Mouse (Mus musculus): ENCODE results near the gene Zdhhc14.

The Zdhhc14 gene

GRCm38 (mm10) chr17:5506553-5506952 lies 14.2 kb downstream of the Zdhhc14 start:
- DNase-seq: no peak

DNA sequence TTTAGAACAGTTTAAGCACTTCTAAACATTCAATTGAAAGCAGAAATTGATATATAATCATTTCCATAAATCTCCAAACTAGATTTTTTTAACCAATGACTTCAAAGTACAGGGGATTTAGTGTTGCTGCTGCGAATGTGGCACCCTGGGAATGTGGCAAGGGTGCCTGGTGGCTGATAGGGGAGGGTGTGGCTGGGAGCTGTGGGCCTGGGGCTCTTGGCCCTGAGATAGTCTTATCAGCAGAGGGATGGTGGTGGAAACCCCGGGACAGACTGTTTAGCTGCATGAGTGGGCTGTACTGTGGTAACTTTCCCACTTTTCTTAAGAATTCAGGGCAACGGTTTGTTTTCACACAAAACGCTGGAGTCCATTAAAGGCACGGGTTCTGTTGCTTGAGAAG lies 14.6 kb downstream of the Zdhhc14 start:
- DNase-seq: no peak

GRCm38 (mm10) chr17:5508030-5508429 lies 15.7 kb downstream of the Zdhhc14 start:
- DNase-seq: no peak

DNA sequence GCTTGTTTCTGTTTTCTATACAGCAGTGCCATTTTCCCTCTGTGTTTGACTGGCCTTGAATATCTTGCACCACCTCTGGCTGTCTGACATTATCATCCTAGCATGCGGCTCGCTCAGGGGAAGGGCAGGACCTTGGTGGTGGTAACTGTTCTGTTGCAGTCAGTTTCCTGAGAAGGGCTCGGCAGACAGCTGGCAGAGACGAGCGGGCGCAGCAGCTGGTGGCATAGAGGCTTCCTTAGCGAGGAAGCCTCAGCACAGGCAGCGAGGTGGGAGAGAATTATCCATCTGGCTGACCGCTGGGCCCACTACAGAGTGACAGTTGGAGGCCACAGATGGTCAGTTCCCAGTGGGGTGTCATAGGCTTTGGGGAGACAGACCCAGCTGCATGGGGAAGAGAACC lies 18.2 kb downstream of the Zdhhc14 start:
- DNase-seq: peak; percentile 44 to 59

DNA sequence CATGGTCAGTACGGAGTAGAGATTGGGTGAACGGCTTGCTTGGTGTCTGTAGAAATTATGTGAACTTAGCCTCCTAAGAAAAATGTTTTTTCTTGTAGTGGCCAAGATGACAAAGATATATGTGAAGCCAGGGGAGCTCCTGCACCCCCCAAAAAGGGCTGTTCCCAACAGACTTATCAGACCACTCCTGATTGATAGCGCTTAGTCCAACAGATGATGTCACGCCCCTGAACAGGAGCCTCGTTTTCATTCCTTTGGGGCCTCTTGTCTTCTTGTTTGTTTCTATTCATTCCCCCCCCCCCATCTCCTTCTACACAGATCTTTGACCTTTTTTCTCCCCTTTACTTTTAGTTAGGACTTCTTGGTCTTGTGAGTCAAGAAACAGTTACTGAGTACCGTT lies 19.4 kb downstream of the Zdhhc14 start:
- DNase-seq: no peak

DNA sequence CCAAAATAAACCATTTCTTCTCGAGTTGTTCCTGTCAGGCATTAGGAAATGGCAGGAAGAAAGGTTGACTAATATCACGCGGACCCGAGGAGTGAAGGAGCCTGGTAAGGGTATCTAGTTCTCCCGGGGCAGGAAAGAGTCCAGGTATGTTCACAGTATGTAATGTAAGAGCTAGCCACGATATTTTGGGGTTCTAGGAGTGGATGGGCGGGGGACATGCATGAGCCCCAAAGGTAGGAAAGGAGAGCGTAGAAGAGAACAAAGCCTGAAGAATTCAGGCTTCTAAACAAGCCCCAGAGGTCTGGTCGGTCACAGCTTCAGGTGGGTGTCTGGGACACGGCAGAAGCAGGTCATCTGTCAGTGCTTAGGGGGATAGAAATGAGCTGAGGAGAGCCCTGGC lies 27.1 kb downstream of the Zdhhc14 start:
- no peak for DNase-seq

DNA sequence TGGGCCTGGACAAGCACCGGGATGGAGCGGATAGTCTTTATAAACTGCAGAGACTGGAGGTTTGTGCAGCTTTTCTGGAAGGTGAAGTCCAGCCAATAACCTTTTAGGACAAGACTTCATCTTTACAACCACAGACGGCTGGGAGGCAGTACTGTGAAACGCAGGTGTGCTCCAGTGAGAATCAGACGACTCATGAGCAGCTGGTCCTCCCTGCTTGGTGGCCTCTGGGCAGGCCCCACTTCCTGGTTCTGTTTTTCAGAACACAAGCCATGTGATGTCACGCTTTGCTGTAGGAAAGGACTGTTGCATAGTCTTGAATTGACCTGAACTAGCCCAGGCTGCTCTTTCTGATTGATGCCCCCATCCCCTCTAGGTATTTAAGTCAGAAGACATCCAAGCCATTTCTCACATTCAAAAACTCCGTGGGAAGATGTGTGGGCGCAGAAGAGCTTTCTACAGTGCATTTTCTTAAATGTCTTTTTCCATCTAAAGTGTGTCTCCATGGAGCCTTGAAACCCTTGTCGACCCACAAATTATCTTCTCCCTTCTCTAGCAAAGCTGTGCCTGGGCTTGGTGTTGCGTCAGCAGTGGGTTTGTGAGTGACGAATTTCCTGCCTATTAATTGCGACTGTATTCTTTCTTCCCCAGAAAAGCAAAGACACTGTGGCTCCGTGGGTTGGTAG lies 27.7 kb downstream of the Zdhhc14 start:
- DNase-seq: peak in 1 of 2 experiments; percentile 35

GRCm38 (mm10) chr17:5521532-5521931 lies 29.2 kb downstream of the Zdhhc14 start:
- no peak for DNase-seq

DNA sequence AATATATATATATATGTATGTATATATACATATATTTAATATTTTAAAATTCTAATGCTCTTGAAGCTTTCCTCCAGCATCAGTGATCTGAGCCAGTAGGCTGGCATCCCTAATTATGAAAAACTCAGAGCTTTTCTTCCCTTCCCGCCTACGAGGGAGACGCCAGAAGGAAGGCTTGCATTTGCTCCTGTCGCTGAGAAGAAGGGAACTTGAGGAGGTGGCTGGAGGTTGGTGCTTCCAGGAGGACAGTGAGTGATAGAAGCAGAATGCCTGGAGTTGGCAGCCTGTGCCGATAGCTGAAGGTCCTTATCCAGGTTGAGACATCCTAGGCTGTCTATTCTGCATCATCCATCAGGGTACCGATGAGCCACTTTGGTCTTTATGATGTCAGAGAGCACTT lies 37.2 kb downstream of the Zdhhc14 start:
- no peak for DNase-seq

- no peak for DNase-seq
Observed at GRCm38 (mm10) chr17:5532816-5533215, 40.5 kb downstream of the Zdhhc14 start.

- DNase-seq: peak; percentile 55 to 56
Observed at GRCm38 (mm10) chr17:5535357-5535756, 43.0 kb downstream of the Zdhhc14 start.

- no peak for DNase-seq
Observed at GRCm38 (mm10) chr17:5536259-5537094, 44.1 kb downstream of the Zdhhc14 start.

- no peak for DNase-seq
Observed at GRCm38 (mm10) chr17:5537095-5537575, 44.8 kb downstream of the Zdhhc14 start.

GRCm38 (mm10) chr17:5542177-5542576 lies 49.8 kb downstream of the Zdhhc14 start:
- DNase-seq: no peak

DNA sequence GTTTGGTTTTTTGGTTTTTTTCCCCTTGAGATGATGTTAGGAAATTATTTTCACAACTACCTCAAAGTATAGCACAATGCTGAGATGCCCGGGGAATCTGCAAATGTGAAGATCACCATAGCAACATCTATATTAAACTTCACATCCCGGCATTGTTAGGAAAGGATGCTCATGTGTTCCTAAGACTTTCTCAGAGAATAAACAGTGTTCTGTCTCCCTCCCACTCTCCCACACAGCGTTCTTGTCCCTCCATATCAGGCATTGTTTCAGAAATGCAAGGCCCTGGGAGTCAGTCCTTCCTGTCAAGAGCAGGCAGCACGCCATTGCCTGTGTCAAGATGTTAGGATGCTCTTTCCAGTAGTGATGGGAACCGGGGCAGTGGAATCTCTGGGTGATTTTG lies 51.7 kb downstream of the Zdhhc14 start:
- DNase-seq: no peak

- DNase-seq: no peak
Observed at GRCm38 (mm10) chr17:5545065-5545464, 52.7 kb downstream of the Zdhhc14 start.

GRCm38 (mm10) chr17:5548546-5548945 lies 56.2 kb downstream of the Zdhhc14 start:
- no peak for DNase-seq

DNA sequence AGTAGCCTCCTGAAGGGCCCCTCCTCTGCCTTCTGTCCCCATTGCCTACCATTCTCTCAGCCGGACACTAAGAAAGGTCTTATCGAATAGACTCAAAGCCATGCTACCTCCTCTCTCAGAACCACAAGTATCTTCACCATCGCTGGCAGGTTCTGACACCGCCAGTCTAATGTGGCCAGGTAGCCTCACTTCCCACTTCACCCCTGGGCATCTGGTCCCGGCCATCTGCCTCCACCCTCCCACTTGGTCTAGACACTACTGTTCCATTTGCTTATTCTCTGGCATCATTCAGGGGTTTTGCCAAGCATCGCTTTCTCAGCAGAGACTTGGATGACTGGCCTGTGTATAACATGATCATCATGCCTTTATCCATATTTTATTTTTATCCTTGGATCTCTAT lies 57.1 kb downstream of the Zdhhc14 start:
- no peak for DNase-seq

- DNase-seq: no peak
Observed at GRCm38 (mm10) chr17:5550444-5550843, 58.1 kb downstream of the Zdhhc14 start.

DNA sequence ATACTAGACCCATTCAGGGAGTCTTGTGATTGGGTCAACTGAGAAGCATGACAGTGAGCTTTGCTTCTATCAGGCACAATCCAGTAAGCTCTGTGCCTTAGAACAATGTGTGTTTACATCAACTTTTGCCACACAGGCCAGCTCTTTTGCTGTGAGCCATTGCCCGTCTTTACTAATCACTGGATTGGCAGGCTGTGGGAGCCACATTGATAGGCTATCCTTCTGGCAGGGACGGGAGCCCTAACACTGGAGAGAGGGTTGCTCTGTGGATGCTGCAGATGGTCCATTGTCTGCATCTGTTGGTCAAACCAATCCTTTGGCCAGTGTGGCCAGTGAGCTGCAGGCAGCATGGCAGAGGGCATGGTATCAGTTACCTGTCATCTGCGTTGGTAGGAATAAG lies 58.8 kb downstream of the Zdhhc14 start:
- DNase-seq: no peak

- no peak for DNase-seq
Observed at GRCm38 (mm10) chr17:5552036-5552760, 59.8 kb downstream of the Zdhhc14 start.

DNA sequence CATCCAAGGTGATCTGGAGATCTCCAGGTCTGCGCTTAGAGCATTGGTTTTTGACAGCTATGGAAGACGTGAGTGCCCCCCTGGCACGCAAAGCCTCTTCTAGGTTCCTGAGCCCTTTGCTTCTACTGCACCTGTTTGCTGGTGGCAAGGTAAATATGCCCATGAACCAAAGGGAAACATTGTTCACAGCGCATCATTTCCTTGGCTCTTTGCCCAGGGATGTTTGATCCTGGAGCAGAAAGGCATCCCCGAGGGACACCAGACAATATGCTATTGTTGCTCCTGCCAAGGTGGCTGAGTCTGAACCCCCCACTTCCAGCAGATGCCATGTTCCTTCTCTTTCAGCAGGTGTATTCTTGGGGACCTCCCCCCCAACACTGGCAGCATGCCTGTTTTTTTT lies 61.2 kb downstream of the Zdhhc14 start:
- no peak for DNase-seq

DNA sequence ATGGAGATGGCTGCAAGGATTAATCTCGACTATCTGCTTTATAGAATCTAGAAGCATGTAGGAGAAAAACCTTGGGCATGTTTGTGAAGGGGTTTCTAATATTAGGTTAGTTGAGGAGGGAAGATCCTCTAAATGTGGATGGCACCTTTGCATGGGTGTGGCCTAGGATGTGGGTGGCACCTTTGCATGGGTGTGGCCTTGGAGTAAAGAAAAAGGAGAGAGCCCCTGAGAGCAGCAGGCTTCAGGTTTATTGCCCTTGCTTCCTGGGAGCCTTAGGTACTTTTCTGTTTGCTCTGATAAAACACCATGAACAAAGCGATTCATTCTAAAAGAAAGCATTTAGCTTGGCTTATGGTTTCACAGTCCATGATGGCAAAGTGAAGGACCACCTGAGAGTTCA lies 62.2 kb downstream of the Zdhhc14 start:
- DNase-seq: no peak

DNA sequence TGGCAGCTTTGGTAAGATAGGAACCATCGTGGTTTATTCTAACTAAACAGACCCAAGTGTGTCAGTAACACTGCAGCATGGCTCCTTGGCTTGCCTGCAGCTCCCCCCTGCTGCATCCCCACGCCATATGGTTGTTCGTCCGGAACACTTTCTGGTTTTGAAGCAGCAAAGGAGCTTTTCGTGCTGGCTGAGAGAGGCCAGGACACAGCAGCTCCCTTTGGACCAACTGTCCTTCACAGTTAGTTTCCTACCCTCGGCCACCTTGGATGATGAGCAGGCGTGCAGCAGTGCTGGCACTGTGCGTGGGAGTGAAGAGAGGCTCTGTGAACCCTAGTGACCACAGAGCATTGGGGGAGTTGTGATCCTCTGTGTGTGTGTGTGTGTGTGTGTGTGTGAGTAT lies 64.2 kb downstream of the Zdhhc14 start:
- no peak for DNase-seq
